Mouse (Mus musculus): ENCODE measurements around the gene Gm10644.

Gm10644 gene

DNA sequence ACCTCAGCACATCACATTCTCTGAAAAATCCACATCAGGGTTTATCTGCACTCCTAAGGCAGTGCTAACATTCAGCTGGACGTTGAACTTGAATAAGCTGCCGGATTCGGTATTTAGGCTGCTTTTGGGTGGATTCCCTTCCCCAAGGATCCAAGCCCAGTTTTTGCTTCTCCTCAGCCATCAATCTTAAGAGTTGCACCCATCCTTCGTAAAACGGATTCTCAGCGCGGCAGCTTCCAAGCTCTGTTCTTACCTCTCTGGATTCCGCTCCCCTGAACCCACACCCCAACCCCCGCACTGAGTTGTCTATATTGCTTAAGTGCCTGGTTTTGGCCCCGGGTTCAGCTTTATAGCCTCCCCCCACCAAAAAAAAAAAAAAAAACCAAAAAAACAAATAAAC, 56.5 kb downstream of the Gm10644 start:
- no peak for DNase-seq (ENCODE audit: low read depth, low spot score)

DNA sequence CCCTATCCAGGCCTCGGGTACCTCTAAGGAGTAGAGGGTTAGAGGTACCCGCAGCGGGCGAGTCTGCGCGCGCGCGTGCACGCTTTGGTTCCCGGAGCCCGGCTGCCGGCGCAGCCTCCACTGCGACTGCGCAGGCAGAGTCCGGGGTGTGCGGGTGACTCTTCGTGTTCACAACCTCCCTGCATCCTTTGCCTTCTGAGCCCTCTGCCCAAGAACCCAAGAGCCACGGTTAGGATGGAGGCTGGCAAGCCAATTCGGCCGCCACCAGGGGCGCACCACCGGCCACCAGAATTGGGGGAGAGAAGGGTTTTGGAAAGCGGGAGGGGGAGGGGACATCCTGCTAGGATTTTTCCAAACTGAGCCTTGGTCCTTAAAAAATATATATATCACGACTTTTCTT, 57.8 kb downstream of the Gm10644 start:
- no peak for DNase-seq (ENCODE audit: low read depth, low spot score)

DNA sequence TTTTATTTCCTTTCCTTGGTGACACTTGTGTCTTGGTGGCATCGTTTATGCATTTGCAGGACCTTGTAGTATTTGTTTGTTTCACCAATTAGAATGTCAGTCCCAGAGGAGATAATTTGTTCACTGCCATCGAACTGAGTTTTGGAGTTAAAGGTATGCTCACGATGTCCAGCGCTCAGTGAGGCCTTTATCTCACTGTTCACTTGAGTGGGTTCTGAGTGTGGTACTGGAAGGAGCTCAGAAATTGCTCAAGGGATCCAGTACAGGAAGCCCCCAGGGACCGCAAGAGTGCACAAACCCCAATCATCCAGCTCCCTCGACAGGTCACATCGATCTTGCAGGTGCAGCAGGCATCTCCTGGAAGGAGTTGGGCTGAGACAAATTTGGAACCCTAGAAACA, 58.5 kb downstream of the Gm10644 start:
- no peak for DNase-seq (ENCODE audit: low read depth, low spot score)

DNA sequence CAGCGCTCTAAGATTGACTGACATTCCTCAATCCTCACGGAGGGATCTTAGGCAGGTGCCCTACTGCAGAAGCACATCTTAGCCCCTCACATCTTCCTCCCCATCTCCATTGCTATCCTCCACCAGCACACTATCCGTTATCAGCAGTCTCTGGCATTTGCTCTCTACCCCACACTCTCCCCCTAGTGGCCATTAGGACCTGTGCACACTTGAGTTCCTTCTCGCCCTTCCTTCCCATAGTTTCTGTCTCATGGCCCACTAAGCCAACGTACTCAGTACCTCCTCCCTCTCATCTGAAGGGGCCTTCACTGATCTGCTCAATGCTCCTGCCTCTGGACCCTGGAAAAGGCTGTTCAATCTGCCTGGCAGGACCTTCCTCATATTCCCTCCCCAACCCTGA, 59.1 kb downstream of the Gm10644 start:
- no peak for DNase-seq (ENCODE audit: low read depth, low spot score)

DNA sequence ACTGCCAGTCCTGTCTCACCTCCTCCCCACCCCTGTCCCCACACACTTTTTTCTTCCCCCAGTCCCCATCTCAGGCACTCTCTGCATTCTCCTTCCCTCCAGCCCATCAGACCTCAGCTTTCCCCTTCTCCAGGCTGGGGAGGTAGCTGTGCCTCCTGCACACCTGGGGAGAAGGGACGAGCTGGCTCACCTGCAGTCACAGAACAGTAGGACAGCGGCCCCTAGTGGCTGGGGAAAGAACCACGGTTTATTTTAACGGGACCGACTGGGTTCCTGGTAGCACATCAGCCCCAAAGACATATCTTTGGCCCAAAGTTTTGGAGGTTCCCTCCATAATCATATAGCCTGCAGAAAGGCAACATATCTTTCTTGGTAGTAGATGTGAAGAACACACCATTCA, 61.1 kb downstream of the Gm10644 start:
- peak; percentile 58 for DNase-seq (ENCODE audit: low read depth, low spot score)

DNA sequence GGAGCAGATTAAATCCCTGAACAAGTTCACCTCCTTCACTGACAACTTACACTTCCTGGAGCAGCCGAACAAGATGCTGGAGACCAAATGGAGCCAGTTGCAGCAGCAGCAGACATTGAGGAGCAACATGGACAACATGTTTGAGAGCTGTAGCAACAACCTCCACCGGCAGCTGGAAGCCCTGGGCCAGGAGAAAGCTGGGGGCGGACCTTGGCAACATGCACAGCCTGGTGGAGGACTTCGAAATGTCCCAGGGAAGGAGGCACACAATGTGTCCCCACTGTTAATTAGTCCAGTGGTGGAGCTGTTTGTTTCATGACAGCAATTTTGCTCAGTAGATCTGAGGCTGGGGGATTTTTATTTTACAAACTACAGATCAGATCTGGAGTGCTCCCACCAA, 62.9 kb downstream of the Gm10644 start:
- no peak for DNase-seq (ENCODE audit: low read depth, low spot score)

DNA sequence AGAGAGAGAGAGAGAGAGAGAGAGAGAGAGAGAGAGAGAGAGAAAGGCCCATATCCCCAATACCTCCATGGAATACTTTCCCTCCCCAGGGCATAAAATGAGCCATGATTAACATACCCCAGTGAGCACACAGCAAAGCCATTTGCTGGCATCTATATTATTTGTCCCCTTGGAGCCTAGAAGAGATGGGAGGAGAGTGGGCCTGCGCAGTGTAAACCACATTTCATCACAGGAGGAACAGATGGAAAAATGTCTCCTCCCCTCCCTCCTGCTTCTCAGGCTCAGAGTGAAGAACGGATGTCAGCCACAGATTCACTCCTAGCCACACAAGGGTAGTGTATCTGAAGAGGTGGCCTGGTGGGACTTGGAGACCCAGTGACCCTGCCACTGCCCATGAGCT, 66.6 kb downstream of the Gm10644 start:
- no peak for DNase-seq (ENCODE audit: low read depth, low spot score)
